Comparison of ENCODE assay signal across 7 mouse cellular contexts in genomic region chr14:57746001-57746771, GRCm38 (mm10). TPM values are rescaled to one million over a fixed set of nuclear protein-coding genes. Genes with fewer than 3 reads are reported as not detected.
DNase-seq lines count a peak whose midpoint lies in the region; ATAC-seq lines count a peak whose summit lies in the region.

Gene Gm49361, minus strand, starts transcription at chr14:57746103.

- peak; percentile 95 for DNase-seq in adrenal gland, postnatal 14 days
- DNase-seq in embryonic facial prominence, embryonic 11.5 days (ENCODE audit: low spot score), result peak; percentile 92
- peak; percentile 100 for DNase-seq in heart, adult 11 months
- DNase-seq in kidney, adult 18-20 months, result peak; percentile 97
- DNase-seq in limb, embryonic 10.5 days (ENCODE audit: low spot score), result peak; percentile 92
- DNase-seq in skeletal muscle tissue, adult 2 months (ENCODE audit: low read depth, low spot score), result peak; percentile 93

- peak within 1 kb of the TSS; percentile 88 for H3K27ac ChIP-seq in embryonic facial prominence, embryonic 11.5 days (replicated peaks; ENCODE audit: low read depth, low read length)
- H3K27ac ChIP-seq in limb, embryonic 10.5 days, result peak within 1 kb of the TSS; percentile 100
- peak within 1 kb of the TSS; percentile 77 for H3K27ac ChIP-seq in midbrain, embryonic 12.5 days (replicated peaks)

- peak within 1 kb of the TSS; percentile 95 for H3K4me3 ChIP-seq in embryonic facial prominence, embryonic 11.5 days (ENCODE audit: low read depth, low read length)
- peak within 1 kb of the TSS; percentile 98 for H3K4me3 ChIP-seq in limb, embryonic 10.5 days
- H3K4me3 ChIP-seq in midbrain, embryonic 12.5 days, result peak within 1 kb of the TSS; percentile 95

- peak; percentile 86 for ATAC-seq in embryonic facial prominence, embryonic 11.5 days (replicated peaks; ENCODE audit: insufficient number of reproducible peaks, low FRiP score, low TSS enrichment, low read depth)
- ATAC-seq in midbrain, embryonic 12.5 days (ENCODE audit: low FRiP score, low read depth), result peak; percentile 91

- H3K9ac ChIP-seq in embryonic facial prominence, embryonic 11.5 days (replicated peaks; ENCODE audit: low read length), result peak within 1 kb of the TSS; percentile 95
- H3K9ac ChIP-seq in midbrain, embryonic 12.5 days (replicated peaks), result peak within 1 kb of the TSS; percentile 90

- under 1% methylated on average over 60 of the region's 68 CpGs for WGBS in embryonic facial prominence, embryonic 11.5 days
- under 1% methylated on average over 68 of the region's 68 CpGs for WGBS in limb, embryonic 10.5 days
- under 1% methylated on average over 68 of the region's 68 CpGs for WGBS in midbrain, embryonic 12.5 days

- no peaks in the 10 kb centered on the region for H3K9me3 ChIP-seq in embryonic facial prominence, embryonic 11.5 days (replicated peaks; ENCODE audit: control insufficient read depth, low read length)
- H3K9me3 ChIP-seq in limb, embryonic 10.5 days (replicated peaks), result no peaks in the 10 kb centered on the region
- H3K9me3 ChIP-seq in midbrain, embryonic 12.5 days, result no peaks in the 10 kb centered on the region

- H3K27me3 ChIP-seq in embryonic facial prominence, embryonic 11.5 days (ENCODE audit: control insufficient read depth, insufficient read depth, low read length), result no peaks in the 10 kb centered on the region
- H3K27me3 ChIP-seq in limb, embryonic 10.5 days (ENCODE audit: low read depth, poor library complexity, severe bottlenecking), result no peaks in the 10 kb centered on the region
- H3K27me3 ChIP-seq in midbrain, embryonic 12.5 days, result peaks cover 21% of the 10 kb centered on the region

- no peaks in the 10 kb centered on the region for H3K36me3 ChIP-seq in embryonic facial prominence, embryonic 11.5 days (replicated peaks; ENCODE audit: control insufficient read depth, insufficient read depth, low read depth, low read length)
- 0 out of 2 replicates have a peak, but pooled peaks cover 4% of the 10 kb centered on the region for H3K36me3 ChIP-seq in limb, embryonic 10.5 days
- no peaks in the 10 kb centered on the region for H3K36me3 ChIP-seq in midbrain, embryonic 12.5 days

- H3K4me1 ChIP-seq in embryonic facial prominence, embryonic 11.5 days (ENCODE audit: control insufficient read depth, insufficient read depth, low read length), result no peaks in the 10 kb centered on the region
- H3K4me1 ChIP-seq in limb, embryonic 10.5 days, result peaks cover 40% of the 10 kb centered on the region
- H3K4me1 ChIP-seq in midbrain, embryonic 12.5 days, result peaks cover 9% of the 10 kb centered on the region

- peak within 1 kb of the TSS; percentile 87 for H3K4me2 ChIP-seq in embryonic facial prominence, embryonic 11.5 days (ENCODE audit: low read depth, low read length)
- peak within 1 kb of the TSS; percentile 90 for H3K4me2 ChIP-seq in midbrain, embryonic 12.5 days (replicated peaks)

RNA-seq across cellular contexts. Expression of gene Gm49361, which starts in this region (rescaled TPM):
- 2.0 and 3.4 TPM in 2 replicates for total RNA-seq in adrenal gland, postnatal 14 days (2021)
- polyA plus RNA-seq in embryonic facial prominence, embryonic 11.5 days (2014; fragmentation: Nextera tagmentation; extraction: Ambion mirVana), result not detected in 2 replicates
- polyA plus RNA-seq in limb, embryonic 10.5 days (2016; fragmentation: Nextera tagmentation; extraction: Ambion mirVana), result not detected in 2 replicates
- not detected in 2 replicates for polyA plus RNA-seq in midbrain, embryonic 12.5 days (2016; fragmentation: Nextera tagmentation; extraction: Ambion mirVana)

Comparison
In these comparisons a context has a peak if more than half of its experiments do, and no peak if none do; other contexts are left out.
1. Peak in every context shown above with its lines: DNase-seq, ATAC-seq, H3K4me3 ChIP-seq and H3K27ac ChIP-seq.
2. Peak in DNase-seq, ATAC-seq, H3K4me3 ChIP-seq, H3K27ac ChIP-seq, H3K9ac ChIP-seq and H3K4me2 ChIP-seq in embryonic facial prominence, embryonic 11.5 days; RNA of the gene not detected or under 1 TPM.
3. Peak in DNase-seq, H3K4me3 ChIP-seq and H3K27ac ChIP-seq in limb, embryonic 10.5 days; RNA of the gene not detected or under 1 TPM.
4. Peak in ATAC-seq, H3K4me3 ChIP-seq, H3K27ac ChIP-seq, H3K9ac ChIP-seq and H3K4me2 ChIP-seq in midbrain, embryonic 12.5 days; RNA of the gene not detected or under 1 TPM.